Mouse (Mus musculus): Measurements from ENCODE around the gene Emx1.
A peak's percentile ranks its signal among the peaks of the same experiment; 100 is the strongest.

The Emx1 gene

DNA sequence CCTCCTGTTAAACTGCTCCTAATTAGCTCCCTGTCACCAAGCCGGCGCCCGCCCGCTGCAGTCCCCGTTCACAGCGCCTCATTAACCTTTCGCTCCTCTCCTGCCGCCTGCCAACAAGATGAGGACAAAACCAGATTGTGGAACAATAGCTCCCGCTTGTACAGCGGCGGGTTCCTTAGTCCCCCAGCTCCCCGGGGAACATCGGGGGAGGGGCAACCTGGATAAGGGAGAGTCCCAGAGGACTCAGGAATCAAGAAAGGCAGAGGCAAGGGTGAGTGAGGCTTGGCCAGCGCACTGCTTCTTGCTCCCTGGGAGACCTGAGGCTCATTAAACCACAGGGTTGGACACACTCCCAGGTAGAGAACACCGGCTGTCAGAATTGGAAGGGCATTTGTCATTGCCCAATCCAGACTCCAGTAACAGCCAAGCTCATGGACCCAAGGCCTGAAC, 37.2 kb downstream of the Emx1 start:
- ATAC-seq (ENCODE audit: insufficient number of reproducible peaks, low FRiP score, low TSS enrichment): peak; percentile 45

DNA sequence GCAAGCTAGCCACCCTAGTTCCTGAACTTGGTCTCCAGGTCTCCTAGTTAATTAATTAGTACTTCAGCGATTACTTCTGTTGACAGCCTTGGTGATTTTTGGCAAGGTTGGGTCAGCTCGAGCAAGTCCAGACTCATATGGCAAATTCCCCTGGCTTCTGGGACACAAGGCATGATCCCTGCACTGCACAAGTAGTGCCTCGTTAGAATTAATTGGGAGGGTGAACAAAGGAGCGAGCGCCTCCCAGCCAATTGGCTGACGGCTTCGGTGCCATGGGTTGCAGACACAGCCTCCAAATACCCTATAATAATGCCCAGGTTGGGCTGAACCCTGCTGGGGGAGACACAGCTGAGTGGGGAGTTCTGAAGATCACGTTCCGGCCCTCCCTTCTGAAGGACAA, 39.3 kb downstream of the Emx1 start:
- ATAC-seq (ENCODE audit: insufficient number of reproducible peaks, low FRiP score, low TSS enrichment): no peak

DNA sequence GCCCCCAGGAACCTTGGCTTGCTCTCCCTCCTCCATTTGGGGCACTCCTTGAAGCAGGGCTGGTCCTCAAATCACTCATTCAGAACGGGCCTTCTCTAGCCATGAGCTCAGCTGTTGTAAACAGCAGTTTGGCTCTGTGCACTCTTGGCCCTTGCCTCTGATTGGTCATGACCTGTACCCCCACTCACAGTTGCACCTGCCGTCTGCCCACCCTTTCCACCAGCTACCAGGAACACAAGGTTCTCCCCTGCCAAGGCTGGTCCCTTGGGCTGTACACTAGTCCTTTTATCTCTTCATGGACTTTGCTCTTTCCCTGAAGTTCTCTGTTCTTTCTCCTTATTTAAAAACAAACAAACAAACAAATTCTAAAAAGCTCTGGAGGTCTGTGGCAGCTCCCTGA, 40.3 kb downstream of the Emx1 start:
- ATAC-seq (ENCODE audit: insufficient number of reproducible peaks, low FRiP score, low TSS enrichment): no peak

DNA sequence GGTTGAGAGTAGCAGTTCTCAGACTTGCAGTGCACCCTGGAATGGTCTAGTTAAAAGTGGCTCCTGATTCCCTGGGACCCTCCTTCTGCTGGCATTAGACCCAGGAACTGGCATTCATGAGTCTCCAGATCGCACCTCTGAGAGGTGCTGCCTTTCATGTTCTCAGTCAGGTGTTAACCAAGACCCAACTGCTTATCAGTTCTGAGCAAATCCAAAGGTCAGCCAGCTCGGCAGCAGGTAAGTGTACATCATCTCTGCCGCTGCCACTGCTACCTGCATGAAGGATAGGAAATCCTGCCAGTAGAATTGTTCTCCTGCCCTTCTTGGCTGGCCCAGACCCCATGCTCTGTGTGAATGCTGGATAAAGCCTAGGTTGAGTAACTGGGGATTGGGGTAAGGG, 43.5 kb downstream of the Emx1 start:
- ATAC-seq (ENCODE audit: insufficient number of reproducible peaks, low FRiP score, low TSS enrichment): no peak

DNA sequence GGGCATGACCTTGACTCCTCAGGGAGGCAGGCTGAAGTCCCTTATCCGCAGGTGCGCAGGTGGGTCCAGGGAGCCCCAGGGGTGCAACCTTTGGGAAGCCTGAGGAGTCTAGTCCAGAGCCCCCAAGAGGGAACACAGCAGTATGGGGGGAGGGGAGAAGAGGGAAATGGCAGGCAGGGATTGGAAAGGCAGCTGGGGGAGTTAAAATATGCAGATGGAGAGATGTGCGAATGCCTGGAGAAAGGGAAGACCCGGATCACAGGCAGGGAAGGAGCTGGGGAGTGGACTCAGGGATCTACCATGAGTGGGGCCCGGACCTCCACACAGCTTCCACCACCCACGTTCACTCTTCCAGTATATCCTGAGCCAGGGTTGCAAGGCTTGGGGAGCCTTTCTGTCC, 44.2 kb downstream of the Emx1 start:
- ATAC-seq (ENCODE audit: insufficient number of reproducible peaks, low FRiP score, low TSS enrichment): no peak

DNA sequence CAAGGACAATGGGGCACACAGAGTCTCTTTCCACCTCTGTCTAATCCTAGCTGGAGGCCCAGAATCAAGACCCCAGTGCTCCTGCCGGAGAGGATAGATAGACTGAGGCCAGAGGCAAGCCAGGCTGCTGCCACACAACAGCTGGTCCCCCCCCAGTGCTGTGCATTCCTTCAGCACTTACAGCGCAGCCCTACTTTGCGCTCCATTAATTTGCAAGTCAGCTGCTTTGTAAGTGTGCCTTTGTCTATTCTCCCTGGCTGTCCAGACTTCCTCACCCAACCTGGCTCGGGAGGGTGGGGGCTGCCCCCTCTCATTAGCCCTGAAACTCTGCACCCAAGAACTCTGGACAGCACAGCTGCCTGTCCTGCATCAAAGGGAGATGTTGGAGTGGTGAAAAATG, 44.8 kb downstream of the Emx1 start:
- no peak for ATAC-seq (ENCODE audit: insufficient number of reproducible peaks, low FRiP score, low TSS enrichment)

DNA sequence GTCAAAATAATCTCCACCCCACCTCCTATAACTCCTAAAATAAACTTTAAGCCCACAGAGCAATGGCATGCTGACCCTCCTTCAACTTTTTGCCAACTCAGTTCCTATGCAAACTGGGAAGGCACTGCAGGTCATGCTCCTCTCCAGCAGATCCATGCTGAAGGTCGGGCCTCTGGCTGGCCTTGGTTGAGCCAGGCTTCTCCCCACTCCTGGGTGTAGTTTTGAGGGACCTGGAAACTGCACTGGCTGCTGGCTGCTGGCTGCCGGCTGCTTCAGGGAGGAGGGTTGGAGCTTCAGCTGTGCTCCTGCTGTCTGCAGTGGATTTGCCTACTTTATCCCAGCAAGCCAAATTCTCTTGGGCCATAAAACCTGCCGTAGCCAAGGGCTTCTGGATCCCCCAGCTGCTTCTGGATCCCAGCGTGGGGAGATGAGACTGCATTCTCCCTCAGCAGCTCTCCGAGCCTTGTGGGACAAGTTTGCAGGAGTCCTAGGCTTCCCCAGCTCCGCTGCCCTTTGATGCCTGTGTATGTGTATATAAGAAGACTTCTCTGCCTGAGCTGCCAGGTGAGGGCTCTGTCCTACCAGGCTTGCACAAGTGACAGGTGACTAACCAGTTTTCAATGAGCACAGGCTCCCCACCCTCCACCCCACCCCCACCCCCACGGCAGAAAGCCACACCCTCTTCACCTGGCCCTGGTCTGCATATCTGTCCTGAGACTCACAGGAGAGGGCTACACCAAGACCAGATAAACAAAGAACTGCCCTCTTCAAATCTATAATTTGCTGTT, 45.8 kb downstream of the Emx1 start:
- ATAC-seq (ENCODE audit: insufficient number of reproducible peaks, low FRiP score, low TSS enrichment): no peak

DNA sequence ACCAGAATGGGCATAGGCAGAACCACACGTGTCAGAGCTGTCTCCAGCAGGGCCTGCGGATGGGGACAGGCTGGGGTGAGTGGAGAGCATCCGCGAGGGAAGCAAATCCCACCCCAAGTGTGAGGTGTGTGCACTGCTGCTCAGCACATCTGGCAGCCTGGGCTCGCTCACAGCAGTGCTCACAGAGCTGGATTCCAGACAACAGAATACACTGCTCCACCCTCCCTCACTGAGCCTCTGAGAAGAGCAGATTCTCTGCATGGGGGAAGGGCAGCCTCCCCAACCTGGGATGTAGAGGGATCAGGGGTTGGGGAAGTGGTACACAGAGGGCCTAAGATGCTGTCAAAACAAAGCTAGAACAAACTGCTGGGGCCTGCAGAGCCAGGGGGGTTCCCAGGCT, 47.6 kb downstream of the Emx1 start:
- ATAC-seq (ENCODE audit: insufficient number of reproducible peaks, low FRiP score, low TSS enrichment): no peak

DNA sequence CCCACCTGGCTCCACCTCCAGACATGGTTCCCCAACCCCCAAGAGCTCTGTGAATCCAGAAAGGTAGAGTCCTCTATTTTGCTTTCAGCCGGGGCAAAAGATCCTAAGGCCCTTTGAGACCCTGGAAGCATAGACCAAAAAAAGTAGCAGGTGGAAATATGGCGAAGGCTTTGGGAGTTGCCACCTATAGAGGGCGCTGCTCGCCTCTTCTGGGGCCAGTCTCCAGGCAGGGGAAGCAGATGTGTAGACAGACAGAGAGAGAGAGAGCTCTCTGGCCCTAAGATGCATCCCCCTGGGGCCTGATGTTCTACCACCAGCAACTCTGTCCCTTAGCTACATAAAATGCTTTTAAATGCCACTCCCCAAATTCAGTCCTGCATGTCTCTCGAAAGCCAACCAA, 49.8 kb downstream of the Emx1 start:
- ATAC-seq (ENCODE audit: insufficient number of reproducible peaks, low FRiP score, low TSS enrichment): no peak

DNA sequence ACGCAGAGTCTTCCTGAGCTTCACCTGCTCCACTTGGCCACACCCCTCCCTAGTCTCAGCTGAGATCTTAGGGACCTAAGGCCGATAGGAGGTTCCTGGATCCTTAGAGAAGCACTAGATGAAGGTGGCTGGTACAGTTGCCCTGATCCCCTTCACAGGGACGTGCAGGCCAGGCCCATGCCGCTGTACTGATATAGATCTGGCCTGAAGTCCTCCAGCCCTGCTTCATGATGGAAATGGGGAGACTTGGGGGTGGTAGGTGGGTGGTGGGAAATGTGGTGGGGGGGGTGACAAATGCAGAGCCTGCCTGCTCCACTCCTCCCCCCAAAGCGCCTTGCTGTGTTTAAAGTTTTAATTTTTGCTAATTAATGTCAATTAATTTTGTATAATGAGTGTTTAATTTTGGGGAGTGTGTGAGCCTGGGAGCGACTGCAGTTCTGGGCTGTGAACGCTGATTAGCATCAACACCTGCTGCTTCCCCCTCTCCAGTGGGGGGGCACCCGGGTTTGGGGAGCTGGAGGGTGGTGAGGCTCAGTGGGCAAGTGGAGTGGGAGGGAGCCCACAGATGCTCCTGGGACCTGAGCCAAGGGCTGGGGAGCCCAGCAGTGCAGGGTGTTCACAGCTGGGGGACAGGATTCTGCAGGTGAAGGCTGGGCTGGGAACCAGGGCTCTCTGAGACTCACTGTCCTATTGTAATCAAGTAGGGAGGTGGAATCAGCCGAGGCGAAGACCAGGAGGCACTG, 50.5 kb downstream of the Emx1 start:
- ATAC-seq (ENCODE audit: insufficient number of reproducible peaks, low FRiP score, low TSS enrichment): no peak

DNA sequence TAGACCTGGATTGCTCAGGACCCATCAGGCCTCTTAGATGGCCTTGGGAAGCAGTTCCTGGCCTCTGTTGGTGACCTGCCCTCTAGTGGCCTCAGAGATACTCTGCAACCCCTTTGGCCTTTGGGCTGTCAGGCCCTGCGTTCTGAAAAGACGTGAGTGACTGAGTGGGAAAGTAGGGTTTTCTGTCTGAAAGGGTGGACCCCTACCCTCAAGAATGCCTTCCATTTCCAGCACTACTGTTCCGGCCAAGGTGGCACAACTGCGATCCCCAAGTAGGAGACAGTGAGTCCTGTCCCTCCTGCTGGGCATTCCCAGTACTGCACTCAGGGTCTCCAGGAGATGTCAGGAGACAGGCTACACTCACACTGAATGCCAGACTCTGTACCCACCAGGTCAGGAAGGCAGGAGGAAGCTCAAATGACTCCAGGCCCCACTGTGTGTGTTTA, 51.8 kb downstream of the Emx1 start:
- peak; percentile 74 for ATAC-seq (ENCODE audit: insufficient number of reproducible peaks, low FRiP score, low TSS enrichment)

DNA sequence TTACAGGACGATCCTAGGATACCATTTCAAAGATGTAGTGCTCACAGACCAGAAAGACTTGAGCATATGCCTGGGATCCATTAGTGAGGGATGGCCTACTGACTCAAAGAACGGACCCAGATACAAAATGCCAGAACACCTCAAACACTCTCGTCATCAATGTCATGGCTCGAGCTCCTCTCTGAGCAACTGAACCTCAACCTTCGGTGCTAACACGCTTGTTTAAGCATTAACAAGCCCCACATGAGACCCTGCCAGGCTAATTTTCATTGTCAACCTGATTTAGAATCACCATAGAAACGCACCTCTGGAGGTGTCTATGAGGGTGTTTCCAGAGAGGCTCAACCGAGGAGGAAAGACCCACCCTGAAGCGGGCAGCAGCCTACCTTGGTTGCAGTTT, 62.6 kb downstream of the Emx1 start:
- ATAC-seq (ENCODE audit: insufficient number of reproducible peaks, low FRiP score, low TSS enrichment): no peak

DNA sequence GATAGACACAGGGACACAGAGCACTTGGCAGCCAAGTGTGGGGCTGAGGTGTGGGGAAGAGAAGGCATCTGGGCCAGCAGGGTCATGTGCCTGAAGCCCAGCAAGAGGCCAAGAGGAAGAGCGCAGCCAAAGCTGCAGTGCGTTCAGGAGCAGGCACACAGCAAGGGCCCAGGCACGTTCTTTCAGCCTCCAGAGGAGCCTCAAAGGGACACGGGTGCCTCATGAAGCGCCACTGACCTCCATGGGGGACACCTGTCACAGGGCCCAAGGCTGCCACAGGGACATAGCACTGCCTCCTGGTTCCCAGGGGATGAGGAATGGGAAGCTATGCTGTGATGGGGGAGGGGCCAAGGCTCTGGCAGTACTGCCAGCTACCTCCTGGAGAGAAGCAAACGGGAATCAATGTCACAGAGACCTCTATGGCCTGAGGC, 63.6 kb downstream of the Emx1 start:
- ATAC-seq (ENCODE audit: insufficient number of reproducible peaks, low FRiP score, low TSS enrichment): peak; percentile 49; the same call in 1 of the 2 replicates

DNA sequence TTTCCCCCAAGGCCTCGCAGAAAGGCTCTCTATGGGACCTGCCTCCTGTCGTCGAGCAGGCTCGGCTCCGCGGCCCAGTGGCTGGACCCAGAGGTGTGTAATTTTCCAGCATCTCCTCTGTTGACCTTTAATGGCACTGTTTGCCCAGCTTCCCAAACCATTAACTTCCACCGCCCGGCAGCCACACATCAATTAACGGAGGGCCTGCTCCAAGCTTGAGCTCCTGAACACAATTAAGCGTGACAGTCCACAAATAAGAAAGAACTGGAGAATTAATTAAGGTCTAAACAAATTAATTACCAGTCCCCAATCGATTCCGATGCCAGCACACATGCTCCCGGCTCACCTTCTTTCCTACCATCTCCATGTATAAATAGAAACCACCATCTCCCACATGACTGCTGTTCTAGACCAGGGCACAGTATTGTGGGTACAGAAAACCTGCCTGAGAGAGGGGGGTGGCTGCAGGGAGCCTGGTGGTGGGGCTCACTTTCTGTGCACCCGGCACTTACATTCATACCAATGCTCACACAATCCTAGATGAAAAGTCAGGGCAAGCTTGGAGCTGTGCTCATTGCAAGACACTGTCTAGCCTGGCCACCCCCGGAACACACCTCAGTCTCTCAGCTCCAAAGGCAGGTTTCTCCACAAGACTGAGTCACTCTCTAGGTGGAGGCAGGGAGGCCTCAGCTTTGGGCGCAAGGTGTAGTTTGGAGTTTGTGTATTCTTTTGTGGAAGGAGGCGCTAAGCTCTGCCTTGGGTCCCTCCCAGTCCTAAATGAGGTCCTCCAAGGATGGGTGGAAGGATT, 65.2 kb downstream of the Emx1 start:
- ATAC-seq (ENCODE audit: insufficient number of reproducible peaks, low FRiP score, low TSS enrichment): no peak

DNA sequence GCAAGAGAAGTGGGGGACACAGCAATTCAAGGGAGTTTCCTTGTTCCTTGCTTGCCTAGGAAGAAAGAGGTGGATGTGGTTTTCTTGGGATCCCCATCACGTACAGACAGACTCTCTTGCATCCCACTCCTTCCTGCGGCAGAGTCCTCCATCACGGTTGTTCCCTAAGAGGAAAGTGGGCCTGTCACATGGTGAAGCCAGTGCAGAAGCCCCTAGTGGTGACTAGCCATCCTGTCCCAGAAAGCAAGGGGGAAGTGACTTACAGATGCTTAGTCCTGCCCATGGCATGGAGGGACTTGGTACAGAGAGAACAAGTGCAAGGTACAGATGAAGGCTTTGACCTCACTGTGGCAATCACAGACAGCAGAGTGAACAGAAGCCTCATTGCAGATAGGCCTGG, 66.0 kb downstream of the Emx1 start:
- ATAC-seq (ENCODE audit: insufficient number of reproducible peaks, low FRiP score, low TSS enrichment): no peak
